Mouse (Mus musculus) liver, postnatal 0 days (tissue): ENCODE results near the gene Hoxc13.

Experiments used
- CTCF ChIP-seq: sonication (generic); IDR thresholded peaks from 2 replicates; pipeline ENCODE4 v1.5.1; 2016; ENCODE audit warnings: antibody characterized with exemption, low read depth
- EP300 ChIP-seq: IDR thresholded peaks from 2 replicates; pipeline ENCODE4 v1.6.1; 2016; ENCODE audit warnings: antibody characterized with exemption, low read depth, mild to moderate bottlenecking

- TF ChIP-seq EP300 (no peak), CTCF (no peak)
These were observed 44.3 kb downstream of the Hoxc13 start for GRCm38 (mm10) chr15:102965003-102965891.
